Mouse (Mus musculus) myocyte (in vitro differentiated cells): Measurements from ENCODE around the gene Scube3. TPM values are rescaled to one million over a fixed set of nuclear protein-coding genes. Genes with fewer than 3 reads are reported as not detected.

Experiments
- H3K27me3 ChIP-seq: one replicate; pipeline ENCODE4 v1.6.1; 2011; ENCODE audit not compliant: control insufficient read depth, insufficient read depth, insufficient read length
- H3K36me3 ChIP-seq: one replicate; pipeline ENCODE4 v1.6.1; 2011; ENCODE audit not compliant: control insufficient read depth, insufficient read depth
- H3K4me2 ChIP-seq: one replicate; pipeline ENCODE4 v1.6.1; 2011; ENCODE audit warnings: low read depth, control low read depth
- H3K4me3 ChIP-seq: one replicate; pipeline ENCODE4 v1.5.1; 2011; ENCODE audit warnings: mild to moderate bottlenecking, control low read depth, moderate library complexity
- H3K79me2 ChIP-seq: one replicate; pipeline ENCODE4 v1.6.1; 2011; ENCODE audit not compliant: control insufficient read depth, insufficient read depth
- H3ac ChIP-seq: one replicate; pipeline ENCODE4 v1.6.1; 2011; ENCODE audit not compliant: control insufficient read depth, insufficient read length
- CEBPB ChIP-seq: IDR thresholded peaks from 2 replicates; pipeline ENCODE4 v1.6.1; 2011; ENCODE audit warnings: mild to moderate bottlenecking, moderate library complexity; ENCODE audit not compliant: poor library complexity, insufficient read depth, severe bottlenecking
- E2F4 ChIP-seq: IDR thresholded peaks from one replicate; pipeline ENCODE4 v1.6.1; 2011; ENCODE audit warnings: mild to moderate bottlenecking, control low read depth, moderate library complexity; ENCODE audit not compliant: insufficient read depth
- MAX ChIP-seq: IDR thresholded peaks from one replicate; pipeline ENCODE4 v1.6.1; 2011; ENCODE audit warnings: low read depth, mild to moderate bottlenecking, control low read depth
- MYOD1 ChIP-seq, 3 experiments: IDR thresholded peaks; one replicate each; pipeline ENCODE4 v1.6.1; 2011; ENCODE audit warnings: control low read depth in 2 of 3, low read depth in 2 of 3, mild to moderate bottlenecking in 2 of 3, moderate library complexity in 1 of 3; ENCODE audit not compliant: insufficient read length in 2 of 3, control insufficient read depth in 1 of 3
- MYOG ChIP-seq, 3 experiments: IDR thresholded peaks; one replicate each; pipeline ENCODE4 v1.6.1; 2011; ENCODE audit warnings: control low read depth in 2 of 3, low read depth in 2 of 3, mild to moderate bottlenecking in 2 of 3; ENCODE audit not compliant: insufficient read length in 2 of 3, control insufficient read depth in 1 of 3, insufficient read depth in 1 of 3
- POLR2A ChIP-seq: IDR thresholded peaks from one replicate; pipeline ENCODE4 v1.6.1; 2011; ENCODE audit warnings: low read depth, mild to moderate bottlenecking, control low read depth, moderate library complexity; ENCODE audit not compliant: insufficient read length
- POLR2AphosphoS2 ChIP-seq: IDR thresholded peaks from one replicate; pipeline ENCODE4 v1.6.1; 2011; ENCODE audit warnings: low read depth, control low read depth; ENCODE audit not compliant: insufficient read length
- REST ChIP-seq: IDR thresholded peaks from one replicate; pipeline ENCODE4 v1.6.1; 2011; ENCODE audit warnings: mild to moderate bottlenecking, control low read depth, moderate library complexity; ENCODE audit not compliant: insufficient read depth, insufficient read length
- SRF ChIP-seq: IDR thresholded peaks from one replicate; pipeline ENCODE4 v1.6.1; 2011; ENCODE audit warnings: low read depth; ENCODE audit not compliant: control insufficient read depth, insufficient read length
- TCF12 ChIP-seq: IDR thresholded peaks from one replicate; pipeline ENCODE4 v1.6.1; 2011; ENCODE audit warnings: mild to moderate bottlenecking, control low read depth; ENCODE audit not compliant: poor library complexity, insufficient read depth, severe bottlenecking
- TCF3 ChIP-seq: IDR thresholded peaks from one replicate; pipeline ENCODE4 v1.6.1; 2011; ENCODE audit warnings: low read depth, control low read depth; ENCODE audit not compliant: insufficient read length
- USF1 ChIP-seq: IDR thresholded peaks from one replicate; pipeline ENCODE4 v1.6.1; 2011; ENCODE audit warnings: low read depth, mild to moderate bottlenecking, control low read depth, moderate library complexity
- polyA plus RNA-seq: library from polyadenylated mRNA; unstranded; fragments of >200 nt; fragmentation: generic; extraction: Trizol; gene quantifications from one replicate; pipeline ENCODE4 v1.2.1, GENCODE M21; 2012; ENCODE audit warnings: missing spikeins

Gene Scube3
- polyA plus RNA-seq, 1 experiment: 0.02 TPM

DNA sequence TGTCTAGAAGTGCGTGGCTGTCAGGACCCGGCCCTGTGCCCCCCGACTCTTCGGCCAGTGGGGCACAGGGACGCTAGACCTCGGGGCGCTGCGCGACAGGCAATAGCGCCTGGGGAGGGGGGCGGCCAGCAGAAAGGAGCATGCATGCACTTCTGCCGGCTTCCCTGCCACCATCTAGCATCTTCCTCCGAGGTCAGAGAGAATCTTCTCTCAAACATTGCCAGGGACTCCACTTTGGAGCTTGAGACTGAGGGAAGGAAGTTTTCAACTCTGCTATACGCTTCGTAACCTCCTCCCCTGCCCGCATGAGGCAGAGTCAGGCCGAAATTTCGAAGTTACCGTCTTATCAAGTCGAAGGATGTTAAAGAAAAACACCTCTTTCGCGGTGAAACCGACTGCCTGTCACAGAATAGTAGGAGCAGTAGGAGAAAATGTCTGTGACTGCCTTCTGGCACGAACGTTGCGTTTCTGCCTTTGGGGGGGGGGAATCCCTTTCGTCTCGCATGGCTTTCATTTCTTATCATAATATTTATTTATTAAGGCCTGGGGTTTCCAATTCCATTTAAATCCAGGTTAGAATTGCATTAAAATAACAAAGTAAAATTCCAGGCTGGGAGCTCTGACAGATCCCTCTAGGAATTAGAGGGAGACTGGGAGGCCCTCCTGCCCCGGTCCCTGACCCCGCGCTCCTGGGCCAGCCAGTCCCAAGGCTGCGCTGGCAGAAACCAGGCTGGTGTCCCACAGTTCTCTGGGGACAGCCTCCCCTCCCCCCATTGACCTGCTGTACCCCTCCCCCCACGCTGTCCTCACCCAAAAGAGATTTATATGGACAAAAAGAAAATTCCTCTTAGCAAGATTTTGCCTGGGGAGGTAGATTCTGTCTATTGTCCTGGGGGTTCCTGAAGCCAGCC, 1.0 kb downstream of the Scube3 start:
- no peaks in the 10 kb centered on the region for H3K36me3 ChIP-seq
- peaks cover 94% of the 10 kb centered on the region for H3K27me3 ChIP-seq
- peak overlapping the region; percentile 50 for H3K4me2 ChIP-seq
- H3ac ChIP-seq: no peak overlapping the region
- no peaks in the 10 kb centered on the region for H3K79me2 ChIP-seq
- H3K4me3 ChIP-seq: no peak overlapping the region
- TF ChIP-seq SRF (no peak), MYOG (IDR thresholded peaks at IDR 0.05; ENCODE audit: control insufficient read depth in 1 of 3, insufficient read depth in 1 of 3, insufficient read length in 2 of 3, low read depth in 2 of 3) (no peak), REST (no peak), MAX (no peak), TCF3 (no peak), USF1 (no peak), MYOD1 (IDR thresholded peaks at IDR 0.05; ENCODE audit: control insufficient read depth in 1 of 3, insufficient read length in 2 of 3, low read depth in 2 of 3) (no peak), E2F4 (no peak), TCF12 (no peak), POLR2AphosphoS2 (no peak), POLR2A (no peak), CEBPB (no peak)

- no peak overlapping the region for H3ac ChIP-seq
- H3K27me3 ChIP-seq: peaks cover 94% of the 10 kb centered on the region
- H3K36me3 ChIP-seq: no peaks in the 10 kb centered on the region
- no peak overlapping the region for H3K4me3 ChIP-seq
- H3K79me2 ChIP-seq: no peaks in the 10 kb centered on the region
- H3K4me2 ChIP-seq: no peak overlapping the region
- TF ChIP-seq CEBPB: no peak
Observed at GRCm38 (mm10) chr17:28143751-28144150, 1.8 kb downstream of the Scube3 start.

DNA sequence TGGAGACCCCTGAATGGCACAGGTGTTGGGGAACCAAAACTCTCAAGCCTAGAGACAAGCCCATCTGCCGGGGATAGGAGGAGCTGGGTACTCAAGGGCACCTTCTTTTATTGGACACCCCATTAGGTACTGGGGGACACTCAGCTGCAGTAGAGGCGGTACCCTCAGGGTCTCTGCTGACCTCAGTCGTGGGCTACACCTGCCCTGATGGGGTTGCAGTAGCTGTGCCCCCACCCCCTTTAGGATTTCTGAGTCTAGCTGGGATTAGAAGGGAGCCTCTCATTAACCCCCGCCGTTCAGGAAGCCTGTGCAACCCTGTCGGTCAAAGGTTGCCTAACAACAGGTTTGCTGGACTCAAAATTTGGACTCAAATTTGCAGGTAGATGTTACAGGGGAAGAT, 2.3 kb downstream of the Scube3 start:
- Histone ChIP-seq H3K4me3 (no peak overlapping the region), H3ac (no peak overlapping the region), H3K36me3 (no peaks in the 10 kb centered on the region), H3K27me3 (peaks cover 94% of the 10 kb centered on the region), H3K79me2 (no peaks in the 10 kb centered on the region), H3K4me2 (no peak overlapping the region)
- TF ChIP-seq CEBPB (no peak), E2F4 (no peak), MYOD1 (IDR thresholded peaks at IDR 0.05; ENCODE audit: control insufficient read depth in 1 of 3, insufficient read length in 2 of 3, low read depth in 2 of 3) (no peak), POLR2A (no peak)

- no peaks in the 10 kb centered on the region for H3K79me2 ChIP-seq
- no peak overlapping the region for H3K4me3 ChIP-seq
- H3K27me3 ChIP-seq: peaks cover 89% of the 10 kb centered on the region
- H3ac ChIP-seq: no peak overlapping the region
- TF ChIP-seq E2F4 (no peak), TCF3 (no peak), POLR2A (no peak), MYOD1 (IDR thresholded peaks at IDR 0.05; ENCODE audit: control insufficient read depth in 1 of 3, insufficient read length in 2 of 3, low read depth in 2 of 3) (no peak), SRF (no peak), USF1 (no peak), REST (no peak), MYOG (IDR thresholded peaks at IDR 0.05; ENCODE audit: control insufficient read depth in 1 of 3, insufficient read depth in 1 of 3, insufficient read length in 2 of 3, low read depth in 2 of 3) (no peak), CEBPB (no peak), TCF12 (no peak), MAX (no peak), POLR2AphosphoS2 (no peak)
- no peaks in the 10 kb centered on the region for H3K36me3 ChIP-seq
- H3K4me2 ChIP-seq: no peak overlapping the region
Observed at GRCm38 (mm10) chr17:28148288-28148687, 6.3 kb downstream of the Scube3 start.

DNA sequence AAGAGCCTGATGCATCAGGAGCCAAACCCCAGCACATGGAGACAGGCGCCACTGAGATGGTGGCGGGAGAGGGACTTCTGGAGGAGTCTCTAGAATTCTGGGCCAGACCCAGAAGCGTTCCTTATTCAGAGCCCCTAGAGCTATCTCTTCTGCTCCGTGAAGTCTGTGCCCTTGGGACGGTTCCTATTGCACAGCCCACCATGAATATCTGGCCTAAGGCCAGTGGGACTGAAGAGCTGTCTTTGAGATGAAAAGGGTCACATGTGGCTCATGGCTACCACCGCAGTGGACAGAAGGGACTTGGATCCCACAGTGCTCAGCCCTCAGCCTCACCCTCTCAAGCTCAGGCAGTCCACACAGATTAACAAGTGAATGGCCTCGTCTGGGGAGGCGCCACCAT, 7.8 kb downstream of the Scube3 start:
- H3K79me2 ChIP-seq: no peaks in the 10 kb centered on the region
- TF ChIP-seq CEBPB (no peak), MAX (no peak), POLR2AphosphoS2 (no peak), USF1 (no peak), TCF12 (no peak), MYOD1 (IDR thresholded peaks at IDR 0.05; ENCODE audit: control insufficient read depth in 1 of 3, insufficient read length in 2 of 3, low read depth in 2 of 3) (no peak), SRF (no peak), MYOG (IDR thresholded peaks at IDR 0.05; ENCODE audit: control insufficient read depth in 1 of 3, insufficient read depth in 1 of 3, insufficient read length in 2 of 3, low read depth in 2 of 3) (no peak), POLR2A (no peak), TCF3 (no peak), E2F4 (no peak), REST (no peak)
- peaks cover 75% of the 10 kb centered on the region for H3K27me3 ChIP-seq
- no peaks in the 10 kb centered on the region for H3K36me3 ChIP-seq
- no peak overlapping the region for H3ac ChIP-seq
- H3K4me3 ChIP-seq: no peak overlapping the region
- no peak overlapping the region for H3K4me2 ChIP-seq
